Mouse (Mus musculus) stomach, adult 2 months (tissue): Measurements from ENCODE around the gene Nr4a2. TPM values are rescaled to one million over a fixed set of nuclear protein-coding genes. Genes with fewer than 3 reads are reported as not detected.

ENCODE experiments used
- polyA plus RNA-seq: library from polyadenylated mRNA; depleted of rRNA; stranded (reverse); fragments of >200 nt; gene quantifications from 2 replicates; pipeline ENCODE4 v1.2.3, GENCODE M21; 2012; rRNA removed

Nr4a2 gene
- polyA plus RNA-seq, result 7.4 and 7.7 TPM in 2 replicates

GRCm38 (mm10) chr2:57123991-57124840 lies at the start of gene Nr4a2:
Gene Nr4a2 (minus strand): TSS chr2:57124003.

Other genes starting within 250 kb of the Nr4a2 start
- gene Gpd2, start 113.6 kb upstream of the Nr4a2 start, polyA plus RNA-seq, result 6.6 and 9.1 TPM in 2 replicates